ENCODE assay signal across 8 mouse cellular contexts in genomic region chr11:77930751-77931540, GRCm38 (mm10). TPM values are rescaled to one million over a fixed set of nuclear protein-coding genes. Genes with fewer than 3 reads are reported as not detected.
DNase-seq lines count a peak whose midpoint lies in the region; ATAC-seq lines count a peak whose summit lies in the region.

Gene Sez6 (plus strand): TSS chr11:77930800.

- peak; percentile 77 for ATAC-seq in intestine, embryonic 15.5 days

- DNase-seq in adrenal gland, adult 18-20 months (ENCODE audit: low spot score in 2 of 2): peak; percentile 75 to 85
- DNase-seq in embryo, embryonic 10 days (ENCODE audit: low spot score): peak; percentile 89
- DNase-seq in gastrocnemius, postnatal 25 days: peak; percentile 75
- DNase-seq in left cerebral cortex, postnatal 25 days (ENCODE audit: low spot score in 2 of 2): peak; percentile 86 to 87
- peak; percentile 84 for DNase-seq in midbrain, embryonic 10.5 days (ENCODE audit: low spot score)
- DNase-seq in skeletal muscle tissue, adult 2 months (ENCODE audit: low read depth, low spot score): peak; percentile 12
- DNase-seq in urinary bladder, postnatal 4 days (ENCODE audit: low spot score in 2 of 2): peak; percentile 69 to 82

- peak within 1 kb of the TSS; percentile 51 for H3K4me3 ChIP-seq in intestine, embryonic 15.5 days (replicated peaks)
- H3K4me3 ChIP-seq in midbrain, embryonic 10.5 days: peak within 1 kb of the TSS; percentile 73

- H3K4me2 ChIP-seq in intestine, embryonic 15.5 days (replicated peaks): peak within 1 kb of the TSS; percentile 98

- no peak within 1 kb of the TSS for H3K27ac ChIP-seq in intestine, embryonic 15.5 days
- peak within 1 kb of the TSS; percentile 71 for H3K27ac ChIP-seq in midbrain, embryonic 10.5 days (replicated peaks)

- under 1% methylated on average over 89 of the region's 94 CpGs for WGBS in intestine, embryonic 15.5 days
- under 1% methylated on average over 94 of the region's 94 CpGs for WGBS in midbrain, embryonic 10.5 days

- no peak within 1 kb of the TSS for H3K9ac ChIP-seq in intestine, embryonic 15.5 days

- intact Hi-C loops in left cerebral cortex, postnatal 25 days (cut with DNase I): loop anchor here (2.0 kb wide), 1 partner anchor 36 kb away; the partner anchor contains the start of gene Pipox

- peaks cover 14% of the 10 kb centered on the region for H3K4me1 ChIP-seq in intestine, embryonic 15.5 days (replicated peaks)
- H3K4me1 ChIP-seq in midbrain, embryonic 10.5 days: peaks cover 52% of the 10 kb centered on the region

- no peaks in the 10 kb centered on the region for H3K9me3 ChIP-seq in intestine, embryonic 15.5 days
- H3K9me3 ChIP-seq in midbrain, embryonic 10.5 days (replicated peaks): no peaks in the 10 kb centered on the region

- H3K36me3 ChIP-seq in intestine, embryonic 15.5 days: no peaks in the 10 kb centered on the region
- no peaks in the 10 kb centered on the region for H3K36me3 ChIP-seq in midbrain, embryonic 10.5 days

- peaks cover 66% of the 10 kb centered on the region for H3K27me3 ChIP-seq in intestine, embryonic 15.5 days (replicated peaks)
- peaks cover 94% of the 10 kb centered on the region for H3K27me3 ChIP-seq in midbrain, embryonic 10.5 days (ENCODE audit: low read depth, poor library complexity, severe bottlenecking)

RNA-seq across cellular contexts. Expression of gene Sez6, which starts in this region (rescaled TPM):
- total RNA-seq in adrenal gland, adult 18-20 months (2021): 1 to 10 TPM; 2.1 to 2.4 TPM
- total RNA-seq in gastrocnemius, postnatal 25 days (2021): under 1 TPM in 1 of 2 experiments, not detected in 1; 0.16 TPM
- polyA plus RNA-seq in intestine, embryonic 15.5 days (2015; fragmentation: Nextera tagmentation; extraction: Ambion mirVana): 0.95 and 1.2 TPM in 2 replicates
- 100 to 1,000 TPM; 145 to 168 TPM for total RNA-seq in left cerebral cortex, postnatal 25 days (2021)
- 3.5 and 7.1 TPM in 2 replicates for polyA plus RNA-seq in midbrain, embryonic 10.5 days (2016; fragmentation: Nextera tagmentation; extraction: Ambion mirVana)

Comparison
In these comparisons a context has a peak if more than half of its experiments do, and no peak if none do; other contexts are left out.
1. RNA of gene Sez6 (total RNA-seq): 145 to 168 TPM in left cerebral cortex, postnatal 25 days; 2.1 to 2.4 TPM in adrenal gland, adult 18-20 months and 0.16 TPM in gastrocnemius, postnatal 25 days; every median in the first group is over 10 times any median in the second.
2. Peak in DNase-seq in gastrocnemius, postnatal 25 days; RNA of the gene not detected or under 1 TPM.
3. DNase-seq: peak in every context shown above with its lines; median percentile 89 in embryo, embryonic 10 days; 86 in left cerebral cortex, postnatal 25 days; 84 in midbrain, embryonic 10.5 days; 80 in adrenal gland, adult 18-20 months; 76 in urinary bladder, postnatal 4 days; 75 in gastrocnemius, postnatal 25 days; 12 in skeletal muscle tissue, adult 2 months.